Mouse (Mus musculus) forebrain, embryonic 11.5 days (tissue): Measurements from ENCODE around the gene Smok3c. TPM values are rescaled to one million over a fixed set of nuclear protein-coding genes. Genes with fewer than 3 reads are reported as not detected.
"Not testable (repeated sequence)": the region's sequence is repeated elsewhere in the genome, so short reads cannot be mapped to it uniquely, and the experiment has no call there.

ENCODE experiments used
- ATAC-seq: fragments of 200-750 bp; cut with Nextera tagmentation; replicated peaks from 2 replicates; pipeline ENCODE4 v1.8.0; 2017; ENCODE audit warnings: moderate TSS enrichment; ENCODE audit not compliant: low FRiP score
- DNase-seq: peaks from one replicate; pipeline ENCODE4 v3.0.0-alpha.2; 2017; ENCODE audit warnings: low spot score
- H3K27ac ChIP-seq: fragments of 300-500 bp; sonication (generic); 2 replicates; pipeline ENCODE4 v1.5.1; 2014; ENCODE audit warnings: low read depth, low read length
- H3K27me3 ChIP-seq: fragments of 300-500 bp; sonication (generic); 2 replicates; pipeline ENCODE4 v1.6.1; 2014; ENCODE audit warnings: mild to moderate bottlenecking, low read length, mixed read lengths; ENCODE audit not compliant: control insufficient read depth, insufficient read depth
- H3K36me3 ChIP-seq: fragments of 300-500 bp; sonication (generic); 2 replicates; pipeline ENCODE4 v1.6.1; 2014; ENCODE audit warnings: mild to moderate bottlenecking, low read length, moderate library complexity, mixed read lengths; ENCODE audit not compliant: control insufficient read depth, insufficient read depth
- H3K4me1 ChIP-seq: fragments of 300-500 bp; sonication (generic); replicated peaks from 2 replicates; pipeline ENCODE4 v1.6.1; 2014; ENCODE audit warnings: low read length, mixed read lengths; ENCODE audit not compliant: control insufficient read depth, insufficient read depth
- H3K4me2 ChIP-seq: fragments of 300-500 bp; sonication (generic); 2 replicates; pipeline ENCODE4 v1.6.1; 2014; ENCODE audit warnings: low read depth, mild to moderate bottlenecking, low read length, moderate library complexity, mixed read lengths; ENCODE audit not compliant: severe bottlenecking
- H3K4me3 ChIP-seq: fragments of 300-500 bp; sonication (generic); 2 replicates; pipeline ENCODE4 v1.5.1; 2014; ENCODE audit warnings: low read depth, low read length
- H3K9ac ChIP-seq: fragments of 300-500 bp; sonication (generic); 2 replicates; pipeline ENCODE4 v1.6.1; 2014; ENCODE audit warnings: low read length
- H3K9me3 ChIP-seq: fragments of 300-500 bp; sonication (generic); 2 replicates; pipeline ENCODE4 v1.6.1; 2016; ENCODE audit warnings: low read length, mixed read lengths; ENCODE audit not compliant: control insufficient read depth
- WGBS: fragments of 180-500 bp; shearing (Covaris S2); extraction: QIAGEN DNeasy Blood & Tissue Kit; methylation state at CpG from one replicate; pipeline ENCODE4 v1.1.7; 2014; 5-methylcytosine and 5-hydroxymethylcytosine counted together
- polyA plus RNA-seq: library from polyadenylated mRNA; unstranded; fragments of >200 nt; fragmentation: Nextera tagmentation; extraction: Ambion mirVana; gene quantifications from 2 replicates; pipeline ENCODE4 v1.2.1, GENCODE M21; 2014

Gene Smok3c
- polyA plus RNA-seq, 1 experiment from 2014 or later: not detected

- not testable (repeated sequence) for H3K4me3 ChIP-seq, H3K36me3 ChIP-seq, H3K27me3 ChIP-seq, H3K9ac ChIP-seq, ATAC-seq, H3K9me3 ChIP-seq, DNase-seq, H3K27ac ChIP-seq, H3K4me2 ChIP-seq, H3K4me1 ChIP-seq
- 61% methylated on average over 4 of the region's 4 CpGs for WGBS
These were observed 56.9 kb downstream of the Smok3c start for GRCm38 (mm10) chr5:138109847-138110396.

Other genes with a start within 250 kb of the Smok3c start
- gene Pilra, start 216.9 kb upstream of the Smok3c start, polyA plus RNA-seq: 0.13 and 0.32 TPM in 2 replicates
- not detected in 2 replicates for gene Pilrb1, start 195.1 kb upstream of the Smok3c start, polyA plus RNA-seq
- gene Pilrb2, start 181.4 kb upstream of the Smok3c start, polyA plus RNA-seq: not detected in 2 replicates
- not detected in 2 replicates for gene Cyp3a13, start 131.6 kb upstream of the Smok3c start, polyA plus RNA-seq
- gene Gjc3, start 90.1 kb upstream of the Smok3c start, polyA plus RNA-seq: not detected in 2 replicates
- not detected in 2 replicates for gene Azgp1, start 71.7 kb upstream of the Smok3c start, polyA plus RNA-seq
- not detected in 2 replicates for gene Smok3a, start 31.9 kb upstream of the Smok3c start, polyA plus RNA-seq
- gene Smok3b, start 31.8 kb upstream of the Smok3c start, polyA plus RNA-seq: not detected in 2 replicates
- gene Zkscan1, start 31.9 kb downstream of the Smok3c start, polyA plus RNA-seq: 34.0 and 34.2 TPM in 2 replicates
- gene Zscan21, start 63.7 kb downstream of the Smok3c start, polyA plus RNA-seq: 106 and 112 TPM in 2 replicates
- gene Zfp113, start 102.5 kb downstream of the Smok3c start, polyA plus RNA-seq: 35.2 and 39.9 TPM in 2 replicates
- 248 and 275 TPM in 2 replicates for gene Cops6, start 107.9 kb downstream of the Smok3c start, polyA plus RNA-seq
- 24.0 and 24.1 TPM in 2 replicates for gene Ap4m1, start 118.8 kb downstream of the Smok3c start, polyA plus RNA-seq
- 370 and 373 TPM in 2 replicates for gene Mcm7, start 119.2 kb downstream of the Smok3c start, polyA plus RNA-seq
- gene Taf6, start 134.3 kb downstream of the Smok3c start, polyA plus RNA-seq: 150 and 155 TPM in 2 replicates
- gene Cnpy4, start 134.3 kb downstream of the Smok3c start, polyA plus RNA-seq: 49.8 and 56.6 TPM in 2 replicates
- gene Mblac1, start 141.1 kb downstream of the Smok3c start, polyA plus RNA-seq: 9.0 and 10.9 TPM in 2 replicates
- gene Nxpe5, start 172.7 kb downstream of the Smok3c start, polyA plus RNA-seq: not detected in 2 replicates
- gene Lamtor4, start 202.3 kb downstream of the Smok3c start, polyA plus RNA-seq: 38.6 and 39.9 TPM in 2 replicates
- 9.3 and 11.8 TPM in 2 replicates for gene BC037034, start 210.8 kb downstream of the Smok3c start, polyA plus RNA-seq
- gene Gal3st4, start 219.6 kb downstream of the Smok3c start, polyA plus RNA-seq: 1.7 and 4.6 TPM in 2 replicates
- gene Gm43720, start 226.8 kb downstream of the Smok3c start, polyA plus RNA-seq: 0.05 and 0.08 TPM in 2 replicates
- 14.7 and 17.6 TPM in 2 replicates for gene Gpc2, start 226.8 kb downstream of the Smok3c start, polyA plus RNA-seq
- 5.4 and 5.7 TPM in 2 replicates for gene Stag3, start 227.0 kb downstream of the Smok3c start, polyA plus RNA-seq